Mouse (Mus musculus) erythroblast, embryonic 14.5 days (primary cell): ENCODE measurements around the gene Ncoa7.

Experiments
- GATA1 ChIP-seq: IDR thresholded peaks from 2 replicates; pipeline ENCODE4 v1.6.1; 2012; ENCODE audit warnings: low read length, inconsistent platforms, mixed read lengths
- TAL1 ChIP-seq: IDR thresholded peaks from 3 replicates; pipeline ENCODE4 v1.6.1; 2012; ENCODE audit warnings: low read length, inconsistent platforms, mixed read lengths

GRCm38 (mm10) chr10:30844191-30845010 is 41.3 kb upstream of the Ncoa7 start:
- TF ChIP-seq GATA1 (no peak), TAL1 (no peak)
